Mouse (Mus musculus) lung, embryonic 14.5 days (tissue): ENCODE measurements around the gene Nipal1. TPM values are rescaled to one million over a fixed set of nuclear protein-coding genes. Genes with fewer than 3 reads are reported as not detected.

Experiments used
- ATAC-seq: fragments of 200-750 bp; cut with Nextera tagmentation; 2 replicates; pipeline ENCODE4 v1.8.0; 2017; ENCODE audit warnings: mild to moderate bottlenecking, moderate TSS enrichment, moderate library complexity; ENCODE audit not compliant: insufficient read depth
- DNase-seq: peaks from one replicate; pipeline ENCODE4 v3.0.0-alpha.2; 2015
- H3K27ac ChIP-seq: fragments of 300-500 bp; sonication (generic); 2 replicates; pipeline ENCODE4 v1.5.1; 2014; ENCODE audit warnings: low read depth, mild to moderate bottlenecking, moderate library complexity
- H3K27me3 ChIP-seq: fragments of 300-500 bp; sonication (generic); 2 replicates; pipeline ENCODE4 v1.6.1; 2014; ENCODE audit warnings: low read length, control low read depth; ENCODE audit not compliant: insufficient read depth
- H3K36me3 ChIP-seq: fragments of 300-500 bp; sonication (generic); 2 replicates; pipeline ENCODE4 v1.6.1; 2014; ENCODE audit warnings: control low read depth; ENCODE audit not compliant: insufficient read depth
- H3K4me1 ChIP-seq: fragments of 300-500 bp; sonication (generic); 2 replicates; pipeline ENCODE4 v1.6.1; 2014; ENCODE audit warnings: antibody characterized with exemption, control low read depth; ENCODE audit not compliant: insufficient read depth
- H3K4me2 ChIP-seq: fragments of 300-500 bp; sonication (generic); 2 replicates; pipeline ENCODE4 v1.6.1; 2014; ENCODE audit warnings: mild to moderate bottlenecking
- H3K4me3 ChIP-seq: fragments of 300-500 bp; sonication (generic); 2 replicates; pipeline ENCODE4 v1.5.1; 2014; ENCODE audit warnings: low read depth, low read length
- H3K9ac ChIP-seq: fragments of 300-500 bp; sonication (generic); 2 replicates; pipeline ENCODE4 v1.6.1; 2014
- H3K9me3 ChIP-seq: fragments of 300-500 bp; sonication (generic); 2 replicates; pipeline ENCODE4 v1.6.1; 2016; ENCODE audit warnings: low read depth, low read length, control low read depth
- CTCF ChIP-seq: IDR thresholded peaks from 2 replicates; pipeline ENCODE4 v1.5.1; 2016; ENCODE audit warnings: antibody characterized with exemption, low read depth
- WGBS: fragments of 180-500 bp; shearing (Covaris S2); extraction: QIAGEN DNeasy Blood & Tissue Kit; methylation state at CpG from one replicate; pipeline ENCODE4 v1.1.7; 2014; 5-methylcytosine and 5-hydroxymethylcytosine counted together
- polyA plus RNA-seq: library from polyadenylated mRNA; unstranded; fragments of >200 nt; fragmentation: Nextera tagmentation; extraction: Ambion mirVana; gene quantifications from 2 replicates; pipeline ENCODE4 v1.2.1, GENCODE M21; 2014

Gene Nipal1
- polyA plus RNA-seq, 1 experiment from 2014 or later, result 0.29 TPM

- Histone ChIP-seq H3K9me3 (no peaks in the 10 kb centered on the region), H3K4me3 (no peak overlapping the region), H3K27me3 (no peaks in the 10 kb centered on the region), H3K9ac (no peak overlapping the region), H3K4me2 (no peak overlapping the region), H3K27ac (no peak overlapping the region), H3K4me1 (no peaks in the 10 kb centered on the region), H3K36me3 (no peaks in the 10 kb centered on the region)
- ATAC-seq (no peak), DNase-seq (no peak)
- TF ChIP-seq CTCF, result no peak
Measured at GRCm38 (mm10) chr5:72702202-72702601, 54.6 kb downstream of the Nipal1 start.

GRCm38 (mm10) chr5:72706095-72706494, 58.5 kb downstream of the Nipal1 start:
- Histone ChIP-seq H3K9me3 (no peaks in the 10 kb centered on the region), H3K4me1 (no peaks in the 10 kb centered on the region), H3K4me3 (no peak overlapping the region), H3K4me2 (no peak overlapping the region), H3K9ac (no peak overlapping the region), H3K27ac (no peak overlapping the region), H3K36me3 (no peaks in the 10 kb centered on the region), H3K27me3 (no peaks in the 10 kb centered on the region)
- no peak for TF ChIP-seq CTCF
- DNase-seq, result no peak
- ATAC-seq, result no peak
- 50% methylated on average over 10 of the region's 10 CpGs for WGBS

GRCm38 (mm10) chr5:72706722-72707121, 59.1 kb downstream of the Nipal1 start:
- TF ChIP-seq CTCF, result no peak
- H3K9me3 ChIP-seq, result no peaks in the 10 kb centered on the region
- no peaks in the 10 kb centered on the region for H3K27me3 ChIP-seq
- no peak overlapping the region for H3K9ac ChIP-seq
- H3K4me1 ChIP-seq, result no peaks in the 10 kb centered on the region
- no peak overlapping the region for H3K4me2 ChIP-seq
- H3K36me3 ChIP-seq, result no peaks in the 10 kb centered on the region
- DNase-seq (no peak), ATAC-seq (no peak)
- no peak overlapping the region for H3K27ac ChIP-seq
- WGBS, result 56% methylated on average over 10 of the region's 10 CpGs
- no peak overlapping the region for H3K4me3 ChIP-seq

GRCm38 (mm10) chr5:72709451-72709850, 61.9 kb downstream of the Nipal1 start:
- no peaks in the 10 kb centered on the region for H3K36me3 ChIP-seq
- H3K9me3 ChIP-seq, result no peaks in the 10 kb centered on the region
- TF ChIP-seq CTCF, result no peak
- H3K4me2 ChIP-seq, result no peak overlapping the region
- no peaks in the 10 kb centered on the region for H3K27me3 ChIP-seq
- WGBS, result 77% methylated on average over 13 of the region's 13 CpGs
- DNase-seq (no peak), ATAC-seq (no peak)
- no peaks in the 10 kb centered on the region for H3K4me1 ChIP-seq
- no peak overlapping the region for H3K9ac ChIP-seq
- H3K4me3 ChIP-seq, result no peak overlapping the region
- no peak overlapping the region for H3K27ac ChIP-seq

GRCm38 (mm10) chr5:72709976-72710375, 62.4 kb downstream of the Nipal1 start:
- no peaks in the 10 kb centered on the region for H3K27me3 ChIP-seq
- no peak for ATAC-seq
- no peaks in the 10 kb centered on the region for H3K9me3 ChIP-seq
- H3K4me1 ChIP-seq, result no peaks in the 10 kb centered on the region
- TF ChIP-seq CTCF, result no peak
- DNase-seq, result no peak
- H3K9ac ChIP-seq, result no peak overlapping the region
- H3K4me2 ChIP-seq, result no peak overlapping the region
- WGBS, result 83% methylated on average over 9 of the region's 9 CpGs
- no peak overlapping the region for H3K4me3 ChIP-seq
- no peak overlapping the region for H3K27ac ChIP-seq
- H3K36me3 ChIP-seq, result no peaks in the 10 kb centered on the region

GRCm38 (mm10) chr5:72710572-72711278, 63.1 kb downstream of the Nipal1 start:
- WGBS, result 21% methylated on average over 4 of the region's 4 CpGs
- peak; percentile 92 for TF ChIP-seq CTCF
- H3K27ac ChIP-seq, result no peak overlapping the region
- no peak; the same call in 1 of the 2 replicates for ATAC-seq
- H3K4me2 ChIP-seq, result no peak overlapping the region
- H3K9me3 ChIP-seq, result no peaks in the 10 kb centered on the region
- no peaks in the 10 kb centered on the region for H3K4me1 ChIP-seq
- no peaks in the 10 kb centered on the region for H3K27me3 ChIP-seq
- no peak overlapping the region for H3K9ac ChIP-seq
- no peaks in the 10 kb centered on the region for H3K36me3 ChIP-seq
- no peak overlapping the region for H3K4me3 ChIP-seq
- peak; percentile 88 for DNase-seq

GRCm38 (mm10) chr5:72720587-72720986, 73.0 kb downstream of the Nipal1 start:
- no peak overlapping the region for H3K9ac ChIP-seq
- H3K4me3 ChIP-seq, result no peak overlapping the region
- no peaks in the 10 kb centered on the region for H3K9me3 ChIP-seq
- H3K27ac ChIP-seq, result no peak overlapping the region
- H3K4me2 ChIP-seq, result no peak overlapping the region
- ATAC-seq (no peak), DNase-seq (no peak)
- H3K36me3 ChIP-seq, result no peaks in the 10 kb centered on the region
- no peaks in the 10 kb centered on the region for H3K4me1 ChIP-seq
- 0 out of 2 replicates have a peak, but pooled peaks have one; percentile 27 for TF ChIP-seq CTCF
- WGBS, result 52% methylated on average over 7 of the region's 7 CpGs
- no peaks in the 10 kb centered on the region for H3K27me3 ChIP-seq

Other genes starting within 250 kb of the Nipal1 start
- gene Corin, start 143.3 kb upstream of the Nipal1 start, polyA plus RNA-seq, result 0.89 and 1.9 TPM in 2 replicates
- gene Nfxl1, start 88.1 kb upstream of the Nipal1 start, polyA plus RNA-seq, result 23.2 and 25.4 TPM in 2 replicates
- 0.14 TPM in 1 of 2 replicates, not detected in the other for gene Zar1, start 66.5 kb upstream of the Nipal1 start, polyA plus RNA-seq
- gene Gm5868, start 60.2 kb upstream of the Nipal1 start, polyA plus RNA-seq, result 0.17 and 0.20 TPM in 2 replicates
- not detected in 2 replicates for gene Cnga1, start 3.5 kb upstream of the Nipal1 start, polyA plus RNA-seq
- gene Txk, start 105.0 kb downstream of the Nipal1 start, polyA plus RNA-seq, result 0.08 TPM in 1 of 2 replicates, not detected in the other
- 3.5 and 3.8 TPM in 2 replicates for gene Tec, start 220.7 kb downstream of the Nipal1 start, polyA plus RNA-seq